Mouse (Mus musculus) cerebellum, adult 8-10 months (tissue): ENCODE data around the gene Tmem38b.
A peak's percentile ranks its signal among the peaks of the same experiment; 100 is the strongest.

Experiments
- DNase-seq: peaks from one replicate; pipeline ENCODE4 v3.0.0; 2022

Tmem38b gene

GRCm38 (mm10) chr4:53830579-53830978 is 4.7 kb downstream of the Tmem38b start:
- no peak for DNase-seq

- no peak for DNase-seq
Observed at GRCm38 (mm10) chr4:53832321-53832720, 6.5 kb downstream of the Tmem38b start.

GRCm38 (mm10) chr4:53836978-53837377 is 11.1 kb downstream of the Tmem38b start:
- no peak for DNase-seq

- DNase-seq = no peak
Observed at GRCm38 (mm10) chr4:53840158-53840870, 14.5 kb downstream of the Tmem38b start.

- DNase-seq = no peak
Observed at GRCm38 (mm10) chr4:53843553-53843952, 17.7 kb downstream of the Tmem38b start.

GRCm38 (mm10) chr4:53844835-53845619 is 19.2 kb downstream of the Tmem38b start:
- DNase-seq = peak; percentile 14

GRCm38 (mm10) chr4:53845656-53846055 is 19.8 kb downstream of the Tmem38b start:
- no peak for DNase-seq

GRCm38 (mm10) chr4:53846326-53846725 is 20.5 kb downstream of the Tmem38b start:
- no peak for DNase-seq

- DNase-seq = no peak
Observed at GRCm38 (mm10) chr4:53847541-53847940, 21.7 kb downstream of the Tmem38b start.

- no peak for DNase-seq
Observed at GRCm38 (mm10) chr4:53848308-53848707, 22.5 kb downstream of the Tmem38b start.

- no peak for DNase-seq
Observed at GRCm38 (mm10) chr4:53848816-53849215, 23.0 kb downstream of the Tmem38b start.

GRCm38 (mm10) chr4:53849804-53850203 is 24.0 kb downstream of the Tmem38b start:
- DNase-seq = no peak

- DNase-seq = no peak
Observed at GRCm38 (mm10) chr4:53853333-53853732, 27.5 kb downstream of the Tmem38b start.

GRCm38 (mm10) chr4:53859944-53860343 is 34.1 kb downstream of the Tmem38b start:
- DNase-seq = no peak

- no peak for DNase-seq
Observed at GRCm38 (mm10) chr4:53862101-53862500, 36.3 kb downstream of the Tmem38b start.

- DNase-seq = no peak
Observed at GRCm38 (mm10) chr4:53864098-53864820, 38.4 kb downstream of the Tmem38b start.

GRCm38 (mm10) chr4:53866459-53866858 is 40.6 kb downstream of the Tmem38b start:
- DNase-seq = no peak

GRCm38 (mm10) chr4:53878542-53879417 is 52.9 kb downstream of the Tmem38b start:
- no peak for DNase-seq

GRCm38 (mm10) chr4:53882921-53883682 is 57.3 kb downstream of the Tmem38b start:
- no peak for DNase-seq

- peak; percentile 33 for DNase-seq
Observed at GRCm38 (mm10) chr4:53884351-53885245, 58.8 kb downstream of the Tmem38b start.
